Mouse (Mus musculus): Measurements from ENCODE around the gene Mthfr.
A peak's percentile ranks its signal among the peaks of the same experiment; 100 is the strongest.

Gene Mthfr

DNA sequence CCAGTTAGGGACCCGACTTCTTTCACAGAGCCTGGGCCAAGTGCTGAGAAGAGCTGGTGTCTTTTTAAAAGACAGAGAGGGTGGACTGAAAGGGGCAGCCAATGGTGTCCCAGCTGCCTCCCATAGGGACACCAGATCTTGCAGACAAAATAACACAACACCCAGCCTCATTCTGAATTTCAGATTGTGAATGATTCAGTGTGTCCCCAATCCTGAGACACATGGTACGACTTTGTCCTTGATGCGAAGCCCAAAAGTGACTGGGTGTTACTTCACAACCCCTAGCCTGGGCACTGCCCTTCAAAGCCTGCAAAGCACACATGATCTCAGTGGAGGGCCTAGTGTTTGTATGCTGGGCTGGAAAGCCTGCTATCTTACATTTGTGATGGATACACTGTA lies 47.0 kb downstream of the Mthfr start:
- DNase-seq (ENCODE audit: extremely low read depth, insufficient read length, low spot score), result no peak

DNA sequence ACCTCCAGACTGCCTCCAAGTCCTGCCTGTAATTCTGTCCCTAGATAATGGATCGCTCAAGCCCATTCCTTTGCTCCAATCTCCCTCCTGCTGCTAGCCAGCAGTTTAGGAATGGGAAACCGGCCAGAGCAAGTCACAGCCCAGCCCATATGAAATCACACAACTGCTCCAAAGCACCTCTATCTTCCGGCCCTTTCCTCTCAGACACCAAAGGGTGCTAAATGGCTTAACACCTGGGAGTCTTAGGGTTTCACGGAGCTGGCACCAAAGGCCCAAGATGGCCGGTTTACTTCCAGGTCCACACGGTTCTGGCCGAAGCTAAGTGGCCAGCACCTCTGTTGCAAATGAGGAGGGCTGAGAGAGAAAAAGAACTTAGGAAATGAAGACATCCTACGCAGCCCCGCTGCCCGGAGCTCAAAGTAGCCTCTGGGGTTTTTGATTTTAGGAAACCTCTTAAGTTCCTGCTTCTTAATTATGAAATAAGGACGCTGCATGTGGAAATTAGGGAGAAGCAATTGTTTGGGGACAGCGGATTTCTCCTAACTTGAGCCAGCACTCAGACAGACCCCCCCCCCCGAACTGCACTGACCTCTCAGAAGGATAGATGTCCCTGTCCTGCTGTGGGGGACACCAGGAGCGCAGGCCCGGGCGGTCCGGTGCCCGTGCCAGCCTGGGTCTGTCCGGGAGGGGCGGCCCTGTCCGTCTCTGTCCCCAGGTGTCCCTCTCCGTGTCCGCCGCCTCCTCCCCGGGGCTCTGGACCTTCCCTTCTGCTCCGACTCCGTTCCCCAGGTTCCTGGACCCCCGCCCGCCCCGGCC lies 48.4 kb downstream of the Mthfr start:
- no peak for DNase-seq (ENCODE audit: extremely low read depth, insufficient read length, low spot score)

DNA sequence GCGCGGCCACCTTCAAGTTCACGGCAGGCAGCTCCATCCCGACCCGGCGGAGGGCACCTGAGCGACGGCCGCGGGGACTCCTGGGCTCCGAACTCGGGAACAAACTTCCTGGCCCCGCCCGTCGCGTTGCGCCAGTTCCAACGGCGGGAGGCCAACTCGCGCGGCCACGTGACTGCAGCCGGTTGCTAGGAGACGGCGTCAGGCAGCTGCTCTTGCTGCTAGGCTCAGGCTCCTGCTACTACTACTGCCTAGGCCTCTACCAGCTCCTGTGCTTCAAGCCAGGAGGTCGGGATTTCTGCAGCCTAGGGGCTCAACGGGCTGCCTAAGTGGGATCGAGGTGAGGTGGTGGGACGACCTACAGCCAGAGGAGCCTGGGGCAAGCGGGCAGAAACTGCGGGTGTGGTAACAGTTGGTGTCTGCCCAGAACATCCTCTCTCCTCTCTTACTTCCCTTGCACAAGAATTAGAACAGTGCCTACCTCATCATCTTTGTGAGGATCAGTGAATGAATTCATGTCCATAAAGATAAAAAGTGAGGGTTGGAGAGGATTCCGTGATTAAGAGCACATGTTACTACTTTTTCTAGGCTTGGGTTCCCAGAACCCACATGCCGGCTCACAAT lies 49.1 kb downstream of the Mthfr start, which contains the start of gene Agtrap:
TSS of gene Agtrap (minus strand) at position 125 of the 621 bp plus-strand sequence.
- DNase-seq (ENCODE audit: extremely low read depth, insufficient read length, low spot score), result peak; percentile 92

DNA sequence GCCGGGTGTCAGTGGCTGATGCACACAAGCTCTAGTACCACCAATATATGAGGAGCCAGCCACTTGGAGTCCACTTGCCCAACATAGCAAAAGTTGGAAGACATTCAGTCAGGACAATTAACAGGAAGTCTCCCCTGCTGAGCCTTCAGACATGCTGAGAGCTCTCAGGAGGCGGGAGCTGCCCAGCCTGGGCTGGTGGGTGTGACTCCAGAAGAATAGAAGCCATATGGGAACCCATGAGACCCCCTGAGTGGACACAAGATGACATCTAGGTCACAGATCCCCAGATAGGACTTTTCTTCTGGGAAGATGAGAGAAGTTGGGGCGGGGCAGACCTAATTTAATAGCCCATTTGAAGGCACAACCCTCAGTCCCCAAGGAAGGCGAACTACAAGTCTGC lies 50.3 kb downstream of the Mthfr start:
- no peak for DNase-seq (ENCODE audit: extremely low read depth, insufficient read length, low spot score)

DNA sequence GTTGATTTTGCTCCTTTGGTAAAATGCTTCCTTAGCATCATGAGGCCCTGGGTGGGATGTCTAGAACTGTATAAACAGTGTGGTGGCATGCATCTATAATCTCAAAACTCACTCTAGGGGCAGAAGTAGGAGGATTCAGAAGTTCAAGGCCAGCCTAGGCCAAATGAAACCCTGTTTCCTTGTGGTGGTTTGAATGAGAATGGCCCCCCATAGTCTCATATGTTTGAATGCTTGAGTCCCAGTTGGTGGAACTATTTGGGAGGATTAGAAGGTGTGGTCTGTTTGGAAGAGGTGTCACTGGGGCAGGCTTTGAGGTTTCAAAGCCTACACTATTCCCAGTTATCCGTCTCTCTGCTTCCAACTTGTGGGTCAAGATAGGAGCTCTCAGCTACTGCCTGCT lies 52.3 kb downstream of the Mthfr start:
- DNase-seq (ENCODE audit: extremely low read depth, insufficient read length, low spot score), result no peak

DNA sequence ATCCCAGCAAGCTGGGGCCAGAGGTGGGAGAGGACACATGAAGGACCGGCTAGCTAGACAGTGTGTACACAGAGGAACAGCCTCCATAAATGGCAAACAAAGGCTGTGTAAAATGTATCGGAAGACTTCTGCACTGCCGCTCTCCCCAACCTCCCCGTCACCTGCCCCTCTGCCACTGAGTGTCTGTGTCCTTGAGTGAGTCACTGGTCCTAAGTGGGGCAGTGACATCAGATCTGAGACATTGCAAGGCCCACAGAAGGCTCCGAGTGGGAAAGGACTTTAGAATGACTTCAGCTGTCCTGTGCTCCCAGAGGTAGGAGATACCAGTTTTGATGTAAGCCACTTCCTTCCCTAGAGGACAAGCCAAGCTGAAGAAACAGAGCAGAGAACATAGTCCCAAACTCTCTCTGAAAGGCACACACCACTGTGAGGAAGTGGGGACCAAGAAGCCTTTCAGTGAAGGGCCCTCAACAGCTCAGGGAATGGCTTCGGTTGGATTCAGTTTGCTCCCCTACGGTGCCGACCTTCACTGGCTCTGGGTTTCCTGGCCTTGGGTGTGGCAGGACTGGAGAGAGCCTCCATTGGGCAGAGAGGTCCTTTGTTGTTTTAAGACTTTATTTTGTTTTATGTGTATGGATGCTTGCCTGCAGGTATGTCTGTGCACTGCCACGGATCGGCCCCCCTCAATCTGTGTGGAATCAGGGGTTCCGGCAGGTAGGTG lies 53.8 kb downstream of the Mthfr start:
- DNase-seq (ENCODE audit: extremely low read depth, insufficient read length, low spot score), result no peak

DNA sequence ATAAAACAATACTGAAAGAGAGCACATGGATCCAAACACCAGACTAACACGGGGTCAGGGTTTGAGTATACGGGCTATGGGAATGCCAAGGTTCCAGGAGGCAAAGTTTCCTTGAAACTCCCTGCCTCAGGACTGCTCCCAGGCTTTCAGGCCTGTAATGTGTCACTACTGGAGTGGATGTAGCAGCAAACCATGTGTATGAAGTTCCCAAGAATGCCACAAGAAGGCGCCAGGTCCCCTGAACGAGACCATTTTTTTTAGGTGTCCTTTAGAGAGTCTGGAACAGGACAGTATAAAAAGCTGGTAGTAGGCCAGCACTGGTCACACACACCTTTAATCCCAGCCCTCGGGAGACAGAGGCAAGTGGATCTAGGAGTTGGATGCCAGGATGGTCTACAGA lies 55.3 kb downstream of the Mthfr start:
- no peak for DNase-seq (ENCODE audit: extremely low read depth, insufficient read length, low spot score)

DNA sequence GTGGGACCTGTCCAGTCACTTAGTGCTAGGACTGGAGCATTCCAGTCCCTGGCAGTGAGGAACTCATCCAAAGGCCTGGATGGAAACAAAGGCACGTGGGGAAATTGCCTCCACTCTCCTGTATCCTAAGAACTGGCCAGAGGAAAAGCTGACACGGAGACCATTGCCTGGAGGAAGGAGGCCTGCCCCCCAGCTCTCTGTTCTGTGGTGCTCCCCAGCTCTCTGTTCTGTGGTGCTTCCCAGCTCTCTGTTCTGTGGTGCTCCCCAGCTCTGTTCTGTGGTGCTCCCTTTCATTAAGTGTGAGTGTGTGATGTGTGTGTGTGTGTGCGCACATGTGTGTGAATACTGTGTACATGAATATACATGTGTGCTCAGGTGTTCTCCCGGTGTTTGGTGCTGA lies 56.2 kb downstream of the Mthfr start:
- DNase-seq (ENCODE audit: extremely low read depth, insufficient read length, low spot score), result no peak

DNA sequence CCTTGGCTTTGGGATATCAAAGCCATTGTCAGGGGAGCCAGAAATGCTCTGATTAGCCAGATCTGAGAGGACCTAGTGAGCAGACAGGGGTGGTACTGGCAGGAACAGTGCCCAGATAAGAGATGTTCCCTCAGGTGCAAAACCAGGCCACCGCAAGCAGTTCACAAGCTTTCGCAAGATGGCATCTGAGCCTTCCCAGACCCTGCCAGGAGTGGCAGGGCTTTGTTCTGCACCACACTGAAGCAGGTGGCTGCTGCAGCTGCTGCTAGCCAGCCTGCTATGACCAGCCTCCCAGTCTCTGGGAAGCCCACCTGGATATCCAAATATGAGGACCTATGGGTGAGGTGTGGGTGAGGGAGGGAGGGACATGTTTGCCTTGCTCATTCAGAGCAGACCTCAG lies 59.1 kb downstream of the Mthfr start:
- DNase-seq (ENCODE audit: extremely low read depth, insufficient read length, low spot score), result no peak

DNA sequence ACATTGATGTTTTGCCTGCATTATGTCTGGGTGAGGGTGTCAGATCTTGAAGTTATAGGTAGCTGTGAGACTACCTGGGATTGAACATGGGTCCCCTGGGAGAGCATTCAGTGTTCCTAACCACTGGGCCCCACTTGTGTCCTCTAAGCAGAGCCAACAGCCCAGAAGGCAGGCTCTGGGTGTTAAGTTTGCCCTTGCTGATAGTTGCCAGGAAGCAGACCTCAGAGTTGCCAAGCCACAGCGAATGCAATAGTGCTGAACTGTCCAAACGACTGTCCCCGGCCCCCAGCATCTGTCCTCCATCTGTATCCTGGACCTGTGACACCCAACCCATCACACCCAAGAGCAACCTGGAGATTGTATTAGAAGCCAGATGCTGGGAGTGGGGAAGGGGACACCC lies 59.8 kb downstream of the Mthfr start:
- DNase-seq (ENCODE audit: extremely low read depth, insufficient read length, low spot score), result no peak

DNA sequence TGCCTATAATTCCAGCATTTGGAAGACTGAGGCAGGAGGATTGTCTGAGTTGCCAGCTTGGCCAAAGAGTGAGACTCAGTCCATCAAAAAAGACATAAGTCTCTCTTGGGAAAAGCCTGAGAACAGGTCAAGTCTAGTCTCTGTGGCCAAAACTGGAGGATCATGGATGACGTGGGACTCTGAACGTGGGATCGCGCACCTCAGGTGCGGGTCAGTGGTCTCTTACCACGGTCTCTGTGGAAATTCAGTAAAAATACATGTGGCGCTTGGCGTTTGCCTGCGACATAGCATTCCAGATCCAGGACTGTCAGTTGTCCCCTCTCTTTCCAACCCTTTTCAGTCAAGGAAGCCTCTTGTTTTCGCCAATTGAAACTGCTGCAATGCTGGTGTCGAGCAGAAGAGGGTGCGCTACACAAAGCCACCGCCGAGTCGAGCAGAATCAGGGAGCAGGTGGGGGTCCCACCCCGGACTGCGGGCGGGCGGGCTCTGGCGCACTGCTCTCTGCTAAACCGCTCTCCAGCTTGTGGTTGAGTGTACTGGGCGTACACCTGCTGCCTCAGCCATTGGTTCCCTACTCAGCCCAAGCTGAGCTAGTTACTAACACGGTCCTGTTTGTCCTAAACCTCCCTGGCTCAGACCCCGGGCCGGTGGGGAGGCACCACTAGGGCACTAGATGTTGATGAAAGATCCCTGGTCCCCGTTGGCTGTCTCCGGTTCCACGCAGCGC lies 63.1 kb downstream of the Mthfr start:
- no peak for DNase-seq (ENCODE audit: extremely low read depth, insufficient read length, low spot score)

DNA sequence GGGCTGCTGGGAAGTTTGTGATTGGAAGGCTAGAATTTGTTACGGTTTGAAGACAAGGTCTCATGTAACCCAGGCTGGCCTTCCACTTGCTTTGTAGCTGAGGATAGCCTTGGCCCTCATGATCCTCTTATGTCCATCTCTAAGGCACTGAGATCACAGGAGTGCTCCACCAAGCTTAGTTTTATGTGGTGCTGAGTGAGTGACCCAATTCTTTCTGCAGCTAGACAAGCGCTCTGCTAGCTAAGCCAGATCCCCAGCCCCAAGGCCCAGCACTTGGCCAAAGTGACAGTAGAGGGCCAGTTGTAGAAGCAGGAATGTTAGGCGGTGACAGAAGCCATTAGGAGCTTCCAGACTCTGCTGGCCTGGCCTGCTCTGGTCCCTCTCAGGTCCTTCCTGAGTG lies 65.3 kb downstream of the Mthfr start:
- DNase-seq (ENCODE audit: extremely low read depth, insufficient read length, low spot score), result no peak

DNA sequence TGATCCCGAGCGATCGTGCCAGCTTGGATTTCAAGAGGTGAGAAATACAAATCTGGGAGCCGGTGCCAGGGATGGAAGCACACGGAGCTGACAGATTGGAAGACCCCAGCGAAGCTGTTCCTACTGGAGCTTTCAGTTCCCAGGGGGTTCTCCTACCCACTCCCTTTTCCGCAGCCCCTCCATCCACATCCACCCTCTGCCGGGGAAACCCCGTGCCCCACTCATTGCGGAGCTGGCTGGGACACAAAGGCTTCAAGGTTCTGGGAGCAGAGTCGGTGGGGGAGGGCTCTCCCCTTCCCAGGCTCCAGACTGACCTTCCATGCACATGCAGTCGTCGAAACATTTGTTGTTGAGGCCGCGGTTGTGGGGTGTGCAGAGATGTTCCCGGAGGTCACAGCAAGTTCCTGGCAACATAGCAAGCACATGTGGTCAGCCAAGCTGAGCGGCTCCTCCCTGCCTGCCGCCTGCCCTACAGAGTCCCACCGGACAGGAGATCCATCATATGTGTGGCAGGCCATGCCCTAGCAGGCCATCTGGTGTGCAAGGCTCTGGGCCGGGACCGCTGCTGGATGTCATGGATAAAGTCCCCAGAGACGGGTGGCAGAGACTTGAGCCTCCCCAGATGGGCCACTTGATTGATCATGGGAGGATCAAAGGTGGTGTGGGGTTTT lies 68.9 kb downstream of the Mthfr start:
- no peak for DNase-seq (ENCODE audit: extremely low read depth, insufficient read length, low spot score)

DNA sequence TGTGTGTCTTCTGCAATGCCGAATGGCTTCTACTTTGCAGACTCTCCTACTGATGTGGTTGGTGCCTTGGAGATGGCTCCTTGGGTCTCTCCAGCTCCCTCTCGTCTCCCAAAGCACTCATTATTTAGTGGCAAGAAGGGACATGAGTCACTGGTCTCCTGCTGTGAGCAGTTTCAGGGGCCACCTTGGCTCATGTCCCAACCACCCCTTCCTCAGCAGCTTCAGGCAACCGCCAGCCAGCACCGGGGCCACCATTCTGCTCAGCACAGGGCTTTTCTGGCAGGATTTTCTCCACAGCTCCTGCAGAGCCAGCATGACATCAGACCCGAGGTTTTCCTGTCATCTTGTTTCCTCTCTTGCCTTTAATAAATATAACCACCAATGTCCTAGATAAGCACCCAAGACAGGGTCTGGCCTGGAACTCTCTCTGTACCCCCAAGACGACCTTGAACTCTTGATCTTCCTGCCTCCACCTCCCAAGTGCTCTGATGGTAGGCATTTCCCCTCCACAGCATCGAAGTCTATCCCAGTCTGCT lies 69.8 kb downstream of the Mthfr start:
- DNase-seq (ENCODE audit: extremely low read depth, insufficient read length, low spot score), result no peak

All from 3134 (cell line).